Mouse (Mus musculus) limb, embryonic 11.5 days (tissue): ENCODE measurements at regions not wholly inside any gene's neighbourhood (a gene's known extent, or its start where the extent isn't known, plus 50 kb on each side); places are given as distances from the start of the nearest gene placed in this dataset.
A peak's percentile ranks its signal among the peaks of the same experiment; 100 is the strongest.

Experiments
- ATAC-seq: fragments of 200-750 bp; cut with Nextera tagmentation; 2 replicates; pipeline ENCODE4 v1.8.0; 2017; ENCODE audit warnings: low read depth; ENCODE audit not compliant: insufficient number of reproducible peaks, low FRiP score, low TSS enrichment
- DNase-seq: peaks from one replicate; pipeline ENCODE4 v3.0.0-alpha.2; 2015; ENCODE audit warnings: low spot score
- H3K27ac ChIP-seq: fragments of 300-500 bp; sonication (generic); replicated peaks from 2 replicates; pipeline ENCODE4 v1.5.1; 2014; ENCODE audit warnings: low read depth, mild to moderate bottlenecking, low read length
- H3K27me3 ChIP-seq: fragments of 300-500 bp; sonication (generic); 2 replicates; pipeline ENCODE4 v1.6.1; 2014; ENCODE audit warnings: mild to moderate bottlenecking, low read length, mixed read lengths; ENCODE audit not compliant: control insufficient read depth, insufficient read depth
- H3K36me3 ChIP-seq: fragments of 300-500 bp; sonication (generic); 2 replicates; pipeline ENCODE4 v1.6.1; 2014; ENCODE audit warnings: mild to moderate bottlenecking, low read length, moderate library complexity, mixed read lengths; ENCODE audit not compliant: control insufficient read depth, insufficient read depth
- H3K4me1 ChIP-seq: fragments of 300-500 bp; sonication (generic); 2 replicates; pipeline ENCODE4 v1.6.1; 2014; ENCODE audit warnings: low read length, mixed read lengths; ENCODE audit not compliant: control insufficient read depth, insufficient read depth
- H3K4me2 ChIP-seq: fragments of 300-500 bp; sonication (generic); 2 replicates; pipeline ENCODE4 v1.6.1; 2014; ENCODE audit warnings: low read depth, mild to moderate bottlenecking, moderate library complexity; ENCODE audit not compliant: severe bottlenecking
- H3K4me3 ChIP-seq: fragments of 300-500 bp; sonication (generic); 2 replicates; pipeline ENCODE4 v1.5.1; 2014; ENCODE audit warnings: low read depth, low read length
- H3K9ac ChIP-seq: fragments of 300-500 bp; sonication (generic); 2 replicates; pipeline ENCODE4 v1.6.1; 2014; ENCODE audit warnings: mild to moderate bottlenecking, low read length
- H3K9me3 ChIP-seq: fragments of 300-500 bp; sonication (generic); 2 replicates; pipeline ENCODE4 v1.6.1; 2016; ENCODE audit warnings: low read length; ENCODE audit not compliant: control insufficient read depth
- WGBS: fragments of 180-500 bp; shearing (Covaris S2); extraction: QIAGEN DNeasy Blood & Tissue Kit; methylation state at CpG from one replicate; pipeline ENCODE4 v1.1.7; 2014; 5-methylcytosine and 5-hydroxymethylcytosine counted together

GRCm38 (mm10) chr10:111101901-111102761, 62.4 kb upstream of the Osbpl8 start:
- Histone ChIP-seq H3K27me3 (no peaks in the 10 kb centered on the region), H3K4me3 (no peak overlapping the region), H3K4me2 (no peak overlapping the region), H3K9me3 (no peaks in the 10 kb centered on the region), H3K9ac (no peak overlapping the region), H3K27ac (no peak overlapping the region), H3K4me1 (no peaks in the 10 kb centered on the region), H3K36me3 (no peaks in the 10 kb centered on the region)
- ATAC-seq, result no peak
- WGBS, result 83% methylated on average over 18 of the region's 18 CpGs
- DNase-seq, result no peak

- DNase-seq (peak; percentile 84), ATAC-seq (no peak)
- Histone ChIP-seq H3K9me3 (no peaks in the 10 kb centered on the region), H3K4me1 (no peaks in the 10 kb centered on the region), H3K9ac (no peak overlapping the region), H3K36me3 (no peaks in the 10 kb centered on the region), H3K4me3 (no peak overlapping the region), H3K27ac (no peak overlapping the region), H3K4me2 (no peak overlapping the region), H3K27me3 (no peaks in the 10 kb centered on the region)
- 52% methylated on average over 7 of the region's 7 CpGs for WGBS
Observed at GRCm38 (mm10) chr10:111099812-111100464, 64.6 kb upstream of the Osbpl8 start.

- Histone ChIP-seq H3K27ac (no peak overlapping the region), H3K4me1 (no peaks in the 10 kb centered on the region), H3K36me3 (no peaks in the 10 kb centered on the region), H3K9ac (no peak overlapping the region), H3K4me3 (no peak overlapping the region), H3K27me3 (no peaks in the 10 kb centered on the region), H3K4me2 (no peak overlapping the region), H3K9me3 (no peaks in the 10 kb centered on the region)
- DNase-seq (no peak), ATAC-seq (no peak)
- 83% methylated on average over 5 of the region's 5 CpGs for WGBS
Observed at GRCm38 (mm10) chr10:111099059-111099811, 65.3 kb upstream of the Osbpl8 start.

GRCm38 (mm10) chr10:111097245-111097644, 67.3 kb upstream of the Osbpl8 start:
- Histone ChIP-seq H3K4me2 (no peak overlapping the region), H3K9ac (no peak overlapping the region), H3K4me1 (no peaks in the 10 kb centered on the region), H3K9me3 (no peaks in the 10 kb centered on the region), H3K36me3 (no peaks in the 10 kb centered on the region), H3K27me3 (no peaks in the 10 kb centered on the region), H3K27ac (no peak overlapping the region), H3K4me3 (no peak overlapping the region)
- ATAC-seq (no peak), DNase-seq (no peak)
- 43% methylated on average over 5 of the region's 5 CpGs for WGBS

- WGBS, result 78% methylated on average over 6 of the region's 6 CpGs
Observed at GRCm38 (mm10) chr10:111096811-111097210, 67.7 kb upstream of the Osbpl8 start.

GRCm38 (mm10) chr10:111094405-111094804, 70.1 kb upstream of the Osbpl8 start:
- no peak for ATAC-seq
- no peaks in the 10 kb centered on the region for H3K4me1 ChIP-seq
- H3K4me3 ChIP-seq, result no peak overlapping the region
- no peak overlapping the region for H3K27ac ChIP-seq
- H3K9ac ChIP-seq, result no peak overlapping the region
- no peak for DNase-seq
- no peak overlapping the region for H3K4me2 ChIP-seq
- H3K9me3 ChIP-seq, result no peaks in the 10 kb centered on the region
- H3K36me3 ChIP-seq, result no peaks in the 10 kb centered on the region
- 68% methylated on average over 9 of the region's 9 CpGs for WGBS
- H3K27me3 ChIP-seq, result no peaks in the 10 kb centered on the region

More at GRCm38 (mm10) chr10:111096811-111097210, 67.7 kb upstream of the Osbpl8 start:
- Histone ChIP-seq H3K9ac (no peak overlapping the region), H3K4me1 (no peaks in the 10 kb centered on the region), H3K36me3 (no peaks in the 10 kb centered on the region), H3K27ac (no peak overlapping the region), H3K9me3 (no peaks in the 10 kb centered on the region), H3K4me2 (no peak overlapping the region), H3K4me3 (no peak overlapping the region), H3K27me3 (no peaks in the 10 kb centered on the region)
- DNase-seq (no peak), ATAC-seq (no peak)

- no peak for DNase-seq
- 83% methylated on average over 5 of the region's 5 CpGs for WGBS
- no peaks in the 10 kb centered on the region for H3K27me3 ChIP-seq
Observed at GRCm38 (mm10) chr10:111089382-111089781, 75.2 kb upstream of the Osbpl8 start.

GRCm38 (mm10) chr10:111085561-111085960, 75.6 kb upstream of the Zdhhc17 start:
- no peaks in the 10 kb centered on the region for H3K36me3 ChIP-seq
- ATAC-seq (no peak), DNase-seq (no peak)
- 80% methylated on average over 8 of the region's 8 CpGs for WGBS
- H3K4me2 ChIP-seq, result no peak overlapping the region
- H3K27ac ChIP-seq, result no peak overlapping the region
- no peaks in the 10 kb centered on the region for H3K9me3 ChIP-seq
- H3K4me1 ChIP-seq, result no peaks in the 10 kb centered on the region
- no peak overlapping the region for H3K4me3 ChIP-seq
- no peaks in the 10 kb centered on the region for H3K27me3 ChIP-seq
- H3K9ac ChIP-seq, result no peak overlapping the region

More at GRCm38 (mm10) chr10:111089382-111089781, 75.2 kb upstream of the Osbpl8 start:
- Histone ChIP-seq H3K9me3 (no peaks in the 10 kb centered on the region), H3K4me1 (no peaks in the 10 kb centered on the region), H3K36me3 (no peaks in the 10 kb centered on the region), H3K4me3 (no peak overlapping the region), H3K9ac (no peak overlapping the region), H3K4me2 (no peak overlapping the region), H3K27ac (no peak overlapping the region)
- no peak for ATAC-seq
